Mouse (Mus musculus) hindlimb bud, embryonic 11.5 days (tissue): ENCODE results near the gene Znrf2.

Experiments
- DNase-seq: peaks from one replicate; pipeline ENCODE4 v3.0.0-alpha.2; 2012; ENCODE audit warnings: low read depth, low spot score; ENCODE audit errors: extremely low spot score

Gene Znrf2

DNA sequence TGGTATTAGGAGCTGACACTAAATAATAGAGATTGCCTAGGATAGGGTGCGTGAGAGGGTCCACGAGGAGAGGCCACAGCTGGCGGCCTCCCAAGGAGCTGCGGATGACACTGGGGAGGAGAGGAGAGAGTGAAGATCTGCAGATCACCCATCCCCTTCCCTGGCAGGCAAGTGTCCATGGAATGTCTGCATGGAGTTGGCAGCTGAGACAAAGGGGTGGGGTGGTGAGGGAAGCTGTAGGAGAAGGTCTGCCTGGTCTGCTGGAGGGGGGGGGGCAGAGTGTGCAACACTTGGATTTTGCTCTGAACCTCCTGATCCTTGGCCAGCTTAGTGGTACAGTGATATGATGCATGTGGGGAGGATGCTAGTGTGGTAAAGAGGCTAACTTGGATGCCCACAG is 98.3 kb downstream of the Znrf2 start:
- no peak for DNase-seq

DNA sequence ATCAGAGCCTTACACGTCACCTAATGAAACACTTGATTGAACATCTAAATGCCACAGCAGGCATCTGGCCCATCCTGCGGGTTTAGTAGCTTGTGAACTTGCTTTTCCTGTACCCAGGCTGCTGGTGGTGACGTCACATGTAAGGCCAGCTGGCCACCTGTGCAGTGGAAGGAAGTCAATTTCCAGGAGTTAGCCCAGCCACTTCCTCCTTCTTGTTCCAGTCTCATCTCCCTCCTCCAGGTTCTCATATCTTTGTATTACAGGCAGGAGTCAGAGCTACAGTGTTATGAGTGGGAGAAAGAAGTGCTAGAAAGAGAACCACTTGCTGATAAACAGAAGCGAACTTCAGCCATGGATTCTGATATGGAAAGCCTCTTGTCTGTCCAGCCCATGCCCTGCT is 99.4 kb downstream of the Znrf2 start:
- no peak for DNase-seq

DNA sequence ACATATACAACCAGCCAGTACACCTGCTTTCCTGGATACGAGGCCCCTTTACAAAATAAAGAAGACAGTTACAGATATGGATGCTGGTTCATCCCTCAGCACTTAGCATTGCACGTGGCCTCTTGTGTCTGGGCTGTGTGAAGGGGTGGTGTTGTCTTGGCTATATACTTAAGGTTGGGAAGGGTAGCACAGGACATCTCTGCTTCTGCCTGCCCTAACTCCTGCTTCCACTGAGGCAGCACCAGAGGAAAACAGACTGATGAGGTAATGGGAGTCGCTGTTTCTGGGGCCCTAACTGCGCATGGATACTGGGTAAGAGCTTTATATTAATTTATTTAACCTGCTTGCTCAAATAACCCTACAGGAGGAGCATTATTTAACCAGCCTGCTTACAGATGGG is 100.2 kb downstream of the Znrf2 start:
- DNase-seq = no peak

DNA sequence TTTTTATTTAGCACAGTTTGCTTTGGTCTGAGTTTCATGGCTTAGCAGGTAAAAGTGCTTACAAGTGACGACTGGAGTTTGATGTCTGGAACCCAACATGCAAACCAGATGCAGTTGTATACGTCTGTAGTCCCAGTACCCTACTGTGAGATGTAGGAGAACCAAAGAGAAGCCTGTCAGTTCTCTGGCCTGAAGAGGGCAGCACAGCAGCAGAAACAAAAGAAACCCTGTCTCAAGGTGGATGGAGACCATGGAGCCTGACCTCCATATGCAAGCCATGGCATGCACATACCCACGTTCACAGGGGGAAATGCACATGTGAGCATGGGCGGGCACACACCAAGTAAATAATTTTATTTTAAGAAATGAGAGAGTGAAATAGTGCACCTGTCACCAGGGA is 100.8 kb downstream of the Znrf2 start:
- peak; percentile 6 for DNase-seq

DNA sequence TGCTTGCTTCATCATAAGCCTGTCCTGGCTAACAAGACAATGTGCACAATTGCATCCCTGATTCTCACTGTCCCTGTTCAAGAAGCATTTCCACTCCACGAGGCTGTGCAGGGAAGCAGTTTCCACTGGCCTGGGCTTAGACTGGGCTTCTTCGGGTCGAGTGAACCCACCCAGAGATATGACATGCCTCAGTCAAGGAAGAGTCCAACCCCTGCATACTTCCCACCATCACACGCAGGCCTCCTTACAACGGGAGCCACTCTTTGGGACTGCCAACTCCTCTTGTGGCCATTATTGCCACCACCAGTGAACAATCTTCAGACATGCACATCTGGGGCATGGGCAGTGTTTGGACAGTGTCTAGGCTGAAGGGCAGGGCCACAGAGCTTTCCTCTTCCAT is 101.8 kb downstream of the Znrf2 start:
- DNase-seq = no peak

DNA sequence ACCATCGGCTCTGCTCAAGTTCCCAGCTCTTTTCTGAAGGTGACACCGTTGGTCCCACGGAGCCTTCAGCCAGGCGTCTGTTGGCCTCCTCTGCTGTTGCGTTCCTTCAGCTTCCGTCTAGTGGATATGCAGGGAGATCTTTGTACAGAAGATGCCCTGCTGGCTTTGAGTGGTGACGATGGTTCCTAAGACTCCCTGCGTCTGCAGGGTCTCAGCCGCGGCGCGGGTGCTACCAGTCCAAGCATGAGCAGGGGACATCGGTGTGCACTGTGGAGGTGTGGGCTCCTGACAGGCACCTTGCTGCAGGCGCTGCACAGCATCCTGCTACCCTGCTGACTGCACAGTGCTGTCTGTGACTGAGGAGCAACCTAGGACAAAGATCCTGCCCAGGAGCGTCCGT is 107.8 kb downstream of the Znrf2 start:
- DNase-seq = no peak

DNA sequence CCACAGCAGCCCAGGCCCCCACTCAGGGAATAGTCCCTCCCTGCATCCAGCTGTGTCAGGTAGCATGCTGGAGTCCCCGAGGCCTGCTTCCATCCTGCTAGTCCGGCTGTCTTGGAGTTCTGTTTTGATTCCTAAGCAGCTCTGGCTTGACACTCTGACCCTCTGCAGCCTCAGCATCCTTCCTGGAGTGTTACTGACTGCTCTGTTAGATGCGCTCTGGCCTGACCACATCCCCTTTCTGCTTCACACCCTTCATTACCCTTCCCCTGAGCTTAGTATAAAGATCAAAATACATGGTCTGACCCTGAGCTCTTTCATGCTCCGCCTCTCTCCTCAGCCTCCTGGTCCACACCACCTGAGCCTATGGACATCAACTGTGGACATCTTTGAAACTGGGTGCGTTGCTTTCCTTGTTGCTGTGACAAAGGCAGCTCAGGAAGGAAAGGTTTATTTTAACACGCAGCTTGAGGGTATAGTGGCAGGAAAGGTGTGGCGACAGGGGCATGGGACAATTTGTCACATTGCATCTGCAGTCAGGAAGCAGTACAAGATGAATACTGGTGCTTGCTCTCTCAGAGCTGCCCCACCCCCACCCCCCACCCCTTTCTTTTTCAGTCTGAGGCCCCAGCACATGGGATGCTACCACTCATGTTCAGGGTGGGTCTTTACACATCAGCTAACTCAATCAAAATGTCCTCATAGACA is 109.2 kb downstream of the Znrf2 start:
- no peak for DNase-seq

DNA sequence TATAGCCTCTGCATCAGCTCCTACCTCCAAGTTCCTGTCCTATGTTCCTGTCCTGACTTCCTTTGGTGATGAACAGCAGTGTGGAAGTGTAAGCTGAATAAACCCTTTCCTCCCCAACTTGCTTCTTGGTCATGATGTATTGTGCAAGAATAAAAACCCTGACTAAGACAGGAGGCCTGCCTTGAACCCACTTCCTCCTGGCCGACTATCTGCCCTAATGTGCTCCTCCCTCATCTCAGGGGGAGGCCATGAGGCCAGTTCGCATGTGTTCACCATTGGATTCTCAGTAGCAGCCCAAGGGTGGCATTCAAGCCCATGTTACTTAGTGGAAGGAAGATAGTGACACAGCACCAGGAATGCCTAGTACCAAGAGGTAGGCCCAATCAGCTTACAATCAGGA is 110.2 kb downstream of the Znrf2 start:
- DNase-seq = no peak

DNA sequence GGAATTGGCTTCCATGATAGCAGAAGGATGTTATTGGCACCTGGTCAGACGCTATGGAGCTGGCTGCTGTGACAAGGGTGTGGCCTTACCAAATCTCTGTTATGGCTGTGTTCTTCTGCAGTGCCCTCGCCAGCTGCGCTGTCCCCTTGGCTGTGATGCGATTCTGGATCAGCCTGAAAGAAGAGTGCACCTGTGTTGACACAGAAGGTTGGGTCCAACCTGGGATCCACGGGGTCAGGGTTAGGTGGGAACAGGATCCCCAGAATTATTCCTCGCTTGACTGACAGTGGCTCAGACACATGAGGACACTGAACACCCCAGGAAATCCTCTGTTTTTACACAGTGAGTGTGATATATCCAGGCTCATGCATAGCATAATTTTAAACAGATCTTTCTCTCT is 111.2 kb downstream of the Znrf2 start:
- no peak for DNase-seq

DNA sequence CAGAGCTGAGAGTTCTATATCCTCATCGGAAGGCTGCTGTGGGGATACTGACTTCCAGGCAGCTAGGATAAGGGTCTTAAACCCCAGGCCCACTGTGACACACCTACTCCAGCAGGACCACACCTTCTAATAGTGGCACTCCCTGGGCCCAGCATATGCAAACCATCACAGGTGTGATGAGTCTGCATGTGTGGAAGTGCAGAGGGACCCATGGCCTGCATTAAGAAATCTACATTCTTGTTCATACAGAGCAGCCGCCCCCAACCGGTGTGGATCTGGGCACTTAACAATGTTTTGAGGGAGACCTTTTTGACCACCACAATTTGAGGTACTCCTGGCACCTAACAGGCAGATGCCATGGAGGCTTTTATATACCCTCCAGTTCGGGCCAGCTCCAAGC is 114.9 kb downstream of the Znrf2 start:
- no peak for DNase-seq

DNA sequence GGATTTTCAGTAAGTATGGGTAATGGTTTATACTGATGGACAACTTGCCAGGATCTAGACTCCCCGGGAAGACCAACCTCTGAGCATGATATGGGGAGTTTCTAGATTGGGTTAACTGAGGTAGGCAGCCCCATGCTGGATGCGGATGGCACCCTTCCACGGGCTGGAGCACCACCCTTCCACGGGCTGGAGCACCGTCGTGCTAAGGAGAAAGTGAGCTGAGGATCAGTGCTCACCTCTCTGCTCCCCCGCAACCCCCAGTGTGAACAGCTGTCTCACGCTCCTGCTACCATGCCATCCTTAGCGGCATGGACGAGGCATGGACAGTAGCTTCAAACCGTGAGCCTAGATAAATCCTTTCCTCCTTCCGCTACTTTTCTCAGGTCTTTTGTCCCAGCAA is 115.8 kb downstream of the Znrf2 start:
- no peak for DNase-seq

DNA sequence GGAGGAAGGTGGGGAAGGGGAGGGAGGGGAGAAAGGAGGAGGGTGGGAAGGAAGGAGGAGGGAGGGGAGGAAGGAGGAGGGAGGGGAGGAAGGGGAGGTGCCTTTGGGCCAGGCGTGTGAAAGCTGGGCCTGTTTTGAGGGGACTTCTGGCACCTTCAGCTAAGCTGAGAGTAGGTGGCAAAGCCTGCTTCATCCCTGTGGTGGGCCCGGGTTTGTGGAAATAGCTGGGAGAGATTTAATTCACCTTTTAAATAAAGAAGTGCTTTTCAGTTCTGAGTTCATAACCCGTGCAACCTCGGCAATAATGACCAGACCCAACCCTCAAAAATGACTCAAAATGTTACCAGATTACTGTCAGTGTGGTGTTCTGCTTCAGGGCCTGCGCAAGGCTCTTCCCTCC is 116.5 kb downstream of the Znrf2 start:
- DNase-seq = no peak

DNA sequence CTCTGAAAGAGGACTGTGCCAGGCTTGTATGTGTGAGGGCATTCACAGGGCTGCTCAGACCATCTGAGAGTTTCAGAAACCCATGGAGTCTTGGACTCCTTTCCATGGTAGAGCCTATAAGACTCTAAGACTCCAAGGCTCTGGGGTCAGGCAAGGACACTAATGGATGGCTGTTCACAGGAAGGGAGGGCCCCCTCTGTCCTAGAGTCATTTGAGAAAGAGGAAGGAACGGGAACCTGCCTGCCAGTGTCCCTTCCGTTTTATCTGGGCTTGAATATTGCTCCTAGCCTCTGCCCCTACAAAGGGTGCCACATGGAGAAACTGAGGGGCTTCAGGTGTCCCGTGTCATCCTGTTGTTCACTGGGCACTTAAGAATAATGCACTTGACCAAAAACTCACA is 117.2 kb downstream of the Znrf2 start:
- no peak for DNase-seq

DNA sequence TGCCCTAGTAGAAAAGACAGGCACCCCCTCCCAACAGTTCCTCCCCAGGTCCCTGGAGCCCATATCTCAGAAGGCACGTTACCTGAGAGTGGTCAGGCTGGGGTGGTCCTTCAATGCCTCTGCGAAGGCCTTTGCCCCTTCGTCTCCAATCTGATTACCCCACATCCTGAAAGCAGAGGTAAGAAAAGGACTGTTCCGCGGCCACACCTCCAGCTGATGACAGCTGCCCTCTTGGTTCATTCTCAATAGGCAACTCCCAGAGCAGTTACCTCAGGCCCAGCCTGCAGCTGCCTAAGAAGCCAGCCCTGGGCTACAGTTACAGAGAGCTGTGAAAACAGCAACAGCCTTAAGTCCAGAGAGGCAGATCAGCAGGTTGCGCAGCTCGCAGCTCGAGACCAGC is 117.6 kb downstream of the Znrf2 start:
- DNase-seq = no peak

DNA sequence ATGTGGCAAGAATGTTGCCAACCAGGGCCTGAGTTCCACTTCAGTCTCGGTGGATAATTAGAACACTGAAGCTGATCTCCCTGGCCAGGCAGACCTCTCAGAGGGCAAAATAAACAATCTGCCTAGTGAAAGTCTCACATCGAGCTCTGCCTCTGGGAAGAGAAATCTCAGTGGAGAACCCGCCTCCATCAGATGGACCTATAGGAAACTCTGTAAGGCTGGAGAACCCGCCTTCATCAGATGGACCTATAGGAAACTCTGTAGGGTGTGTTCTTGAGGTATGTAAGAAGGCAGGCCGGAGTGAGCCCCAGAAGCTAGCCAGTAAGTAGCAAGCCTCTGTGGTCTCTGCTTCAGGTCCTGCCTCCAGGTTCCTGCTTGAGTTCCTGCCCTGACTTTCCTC is 118.2 kb downstream of the Znrf2 start:
- DNase-seq = no peak

DNA sequence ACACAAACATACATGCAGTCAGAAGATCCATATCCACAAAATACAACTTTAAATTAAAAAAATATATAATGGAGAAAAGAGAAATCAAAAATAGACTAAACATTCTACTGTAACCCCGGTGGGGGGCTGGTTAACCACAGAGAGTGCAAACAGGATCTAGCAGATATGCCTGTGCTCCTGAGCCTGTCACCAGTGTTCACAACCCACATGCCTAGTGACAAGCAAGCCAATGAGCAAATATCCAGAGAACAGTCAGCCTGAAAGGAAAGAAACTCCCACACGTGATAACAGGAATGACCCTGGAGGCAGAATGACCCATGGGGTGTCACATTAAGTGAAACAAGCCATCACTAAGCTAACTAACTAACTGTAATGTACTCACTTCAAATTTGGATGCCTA is 119.8 kb downstream of the Znrf2 start:
- DNase-seq = no peak

DNA sequence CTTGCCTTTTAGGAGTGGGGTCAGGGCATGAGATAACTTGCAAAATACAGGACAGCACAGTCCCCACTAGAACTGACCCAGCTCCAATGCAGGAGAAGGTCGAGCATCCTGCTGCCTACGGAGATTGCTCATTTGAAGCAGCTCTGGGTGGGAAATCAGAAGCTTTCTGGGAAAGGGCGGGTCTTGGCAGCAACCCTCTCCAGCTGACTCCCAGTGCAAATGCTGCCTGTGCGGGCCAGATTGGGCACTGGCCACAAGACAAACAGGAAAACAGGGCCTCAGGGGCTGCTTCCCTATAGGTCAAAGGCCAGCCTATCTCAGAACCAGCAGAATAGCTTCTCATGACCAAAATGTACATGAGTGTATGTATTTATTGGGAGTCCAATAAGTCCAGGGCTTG is 122.9 kb downstream of the Znrf2 start:
- no peak for DNase-seq

DNA sequence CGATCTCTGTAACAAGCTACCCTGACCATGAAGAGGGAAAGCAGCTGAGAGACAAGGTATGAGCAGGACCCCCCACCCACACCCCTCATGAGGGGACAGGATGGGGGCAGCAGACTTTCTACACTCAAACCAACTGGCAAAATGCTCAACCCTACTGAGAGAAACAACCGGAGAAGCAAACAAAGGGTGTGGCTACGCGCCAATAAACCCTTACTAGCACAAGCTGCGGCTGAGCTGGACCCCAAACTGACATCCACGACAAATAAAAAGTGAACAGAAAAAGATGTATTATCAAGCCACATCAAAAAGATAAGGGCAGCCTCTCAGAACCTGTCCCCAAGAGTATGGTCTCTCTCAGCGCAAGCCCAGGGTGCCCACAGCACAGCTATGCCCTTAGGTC is 123.4 kb downstream of the Znrf2 start:
- DNase-seq = no peak

DNA sequence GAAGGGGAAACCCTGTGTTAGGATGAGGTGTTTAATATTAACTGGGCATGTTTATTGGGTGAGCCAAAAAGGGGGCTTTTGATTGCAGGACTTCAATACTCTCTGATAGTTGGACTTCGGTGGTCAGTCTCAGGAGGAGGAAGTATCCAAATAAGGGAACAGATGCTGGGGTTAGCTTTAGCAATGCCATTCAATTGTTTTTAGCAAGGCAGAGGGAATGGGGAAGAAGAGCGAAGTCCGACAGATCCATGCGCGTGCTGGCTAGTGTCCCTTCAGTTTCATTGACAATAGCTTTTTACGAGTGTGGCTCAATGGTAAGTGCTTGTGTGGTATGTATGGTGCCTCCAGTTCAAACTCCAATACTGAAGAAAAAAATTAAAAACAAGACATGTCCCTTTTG is 124.4 kb downstream of the Znrf2 start:
- no peak for DNase-seq
